Mouse (Mus musculus): ENCODE measurements around the gene Ucn.

Gene Ucn

GRCm38 (mm10) chr5:31138241-31138967 lies at the start of gene Ucn:
Ucn (minus strand) TSS chr5:31138829.
- in situ Hi-C loops (cut with MboI; ENCODE audit: low pct_unique_long_range_greater_than_20kb in 1 of 2, low sequenced_read_pairs in 2 of 2, unreplicated experiment in 1 of 2), result no loop called here

GRCm38 (mm10) chr5:31183678-31184077 lies 45.0 kb upstream of the Ucn start:
- in situ Hi-C loops (cut with MboI; ENCODE audit: low pct_unique_long_range_greater_than_20kb in 1 of 2, low sequenced_read_pairs in 2 of 2, unreplicated experiment in 1 of 2), result no loop called here

- in situ Hi-C loops (cut with MboI; ENCODE audit: low pct_unique_long_range_greater_than_20kb in 1 of 2, low sequenced_read_pairs in 2 of 2, unreplicated experiment in 1 of 2), result no loop called here
These were observed 42.6 kb upstream of the Ucn start for GRCm38 (mm10) chr5:31181183-31181770.

- in situ Hi-C loops (cut with MboI; ENCODE audit: low pct_unique_long_range_greater_than_20kb in 1 of 2, low sequenced_read_pairs in 2 of 2, unreplicated experiment in 1 of 2), result no loop called here
These were observed 41.4 kb upstream of the Ucn start, which contains the start of the genes Gm29609 and Gtf3c2 for GRCm38 (mm10) chr5:31179766-31180630. Gm29609 (minus strand) TSS chr5:31179911. Gtf3c2 (minus strand) TSS chr5:31180144.

- in situ Hi-C loops (cut with MboI; ENCODE audit: low pct_unique_long_range_greater_than_20kb in 1 of 2, low sequenced_read_pairs in 2 of 2, unreplicated experiment in 1 of 2), result no loop called here
These were observed 40.7 kb upstream of the Ucn start for GRCm38 (mm10) chr5:31179301-31179765.

GRCm38 (mm10) chr5:31168630-31169029 lies 30.0 kb upstream of the Ucn start:
- in situ Hi-C loops (cut with MboI; ENCODE audit: low pct_unique_long_range_greater_than_20kb in 1 of 2, low sequenced_read_pairs in 2 of 2, unreplicated experiment in 1 of 2), result no loop called here

GRCm38 (mm10) chr5:31164878-31165277 lies 26.2 kb upstream of the Ucn start:
- in situ Hi-C loops (cut with MboI; ENCODE audit: low pct_unique_long_range_greater_than_20kb in 1 of 2, low sequenced_read_pairs in 2 of 2, unreplicated experiment in 1 of 2), result no loop called here

GRCm38 (mm10) chr5:31162462-31162861 lies 23.8 kb upstream of the Ucn start:
- in situ Hi-C loops (cut with MboI; ENCODE audit: low pct_unique_long_range_greater_than_20kb in 1 of 2, low sequenced_read_pairs in 2 of 2, unreplicated experiment in 1 of 2), result no loop called here

GRCm38 (mm10) chr5:31154152-31154553 lies 15.5 kb upstream of the Ucn start, which contains the start of gene Mpv17:
Mpv17 (minus strand) TSS chr5:31154251.
- in situ Hi-C loops (cut with MboI; ENCODE audit: low pct_unique_long_range_greater_than_20kb in 1 of 2, low sequenced_read_pairs in 2 of 2, unreplicated experiment in 1 of 2), result no loop called here

- in situ Hi-C loops (cut with MboI; ENCODE audit: low pct_unique_long_range_greater_than_20kb in 1 of 2, low sequenced_read_pairs in 2 of 2, unreplicated experiment in 1 of 2), result no loop called here
These were observed 15.0 kb upstream of the Ucn start for GRCm38 (mm10) chr5:31153516-31154151.

GRCm38 (mm10) chr5:31151746-31152145 lies 13.1 kb upstream of the Ucn start:
- in situ Hi-C loops (cut with MboI; ENCODE audit: low pct_unique_long_range_greater_than_20kb in 1 of 2, low sequenced_read_pairs in 2 of 2, unreplicated experiment in 1 of 2), result no loop called here

- in situ Hi-C loops (cut with MboI; ENCODE audit: low pct_unique_long_range_greater_than_20kb in 1 of 2, low sequenced_read_pairs in 2 of 2, unreplicated experiment in 1 of 2), result no loop called here
These were observed 11.2 kb upstream of the Ucn start for GRCm38 (mm10) chr5:31149781-31150180.

GRCm38 (mm10) chr5:31138968-31139425 lies 368 bp upstream of the Ucn start:
- in situ Hi-C loops (cut with MboI; ENCODE audit: low pct_unique_long_range_greater_than_20kb in 1 of 2, low sequenced_read_pairs in 2 of 2, unreplicated experiment in 1 of 2), result no loop called here

- in situ Hi-C loops (cut with MboI; ENCODE audit: low pct_unique_long_range_greater_than_20kb in 1 of 2, low sequenced_read_pairs in 2 of 2, unreplicated experiment in 1 of 2), result no loop called here
These were observed 971 bp downstream of the Ucn start for GRCm38 (mm10) chr5:31137658-31138057.

GRCm38 (mm10) chr5:31136730-31137424 lies 1.8 kb downstream of the Ucn start:
- in situ Hi-C loops (cut with MboI; ENCODE audit: low pct_unique_long_range_greater_than_20kb in 1 of 2, low sequenced_read_pairs in 2 of 2, unreplicated experiment in 1 of 2), result no loop called here

GRCm38 (mm10) chr5:31126050-31126449 lies 12.6 kb downstream of the Ucn start:
- in situ Hi-C loops (cut with MboI; ENCODE audit: low pct_unique_long_range_greater_than_20kb in 1 of 2, low sequenced_read_pairs in 2 of 2, unreplicated experiment in 1 of 2), result no loop called here

- in situ Hi-C loops (cut with MboI; ENCODE audit: low pct_unique_long_range_greater_than_20kb in 1 of 2, low sequenced_read_pairs in 2 of 2, unreplicated experiment in 1 of 2), result no loop called here
These were observed 15.1 kb downstream of the Ucn start for GRCm38 (mm10) chr5:31123481-31123880.

GRCm38 (mm10) chr5:31121111-31121510 lies 17.5 kb downstream of the Ucn start:
- in situ Hi-C loops (cut with MboI; ENCODE audit: low pct_unique_long_range_greater_than_20kb in 1 of 2, low sequenced_read_pairs in 2 of 2, unreplicated experiment in 1 of 2), result no loop called here

Data from mouse embryonic stem cell (cell line).